Mouse (Mus musculus): ENCODE results near the gene Ttc7.

The Ttc7 gene

GRCm38 (mm10) chr17:87282706-87283053 lies at the start of gene Ttc7:
Gene Ttc7, plus strand, starts transcription at chr17:87282886.
- peak; percentile 97 for DNase-seq (ENCODE audit: extremely low spot score)

DNA sequence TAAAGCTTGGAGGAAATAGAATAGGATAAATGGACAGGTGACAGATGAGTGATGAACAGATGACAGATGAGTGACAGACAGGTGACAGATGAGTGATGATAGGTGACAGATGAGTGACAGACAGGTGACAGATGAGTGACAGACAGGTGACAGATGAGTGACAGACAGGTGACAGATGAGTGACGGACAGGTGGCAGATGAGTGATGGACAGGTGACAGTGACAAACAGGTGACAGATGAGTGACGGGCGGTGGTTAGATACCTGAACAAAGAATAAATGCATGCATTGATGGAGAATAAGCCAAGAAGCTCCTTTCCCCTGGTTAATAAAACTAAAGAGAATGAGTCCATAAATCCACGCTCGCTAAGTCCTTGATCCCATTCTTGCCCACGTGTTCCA lies 47.7 kb upstream of the Ttc7 start:
- DNase-seq (ENCODE audit: extremely low spot score) = no peak

DNA sequence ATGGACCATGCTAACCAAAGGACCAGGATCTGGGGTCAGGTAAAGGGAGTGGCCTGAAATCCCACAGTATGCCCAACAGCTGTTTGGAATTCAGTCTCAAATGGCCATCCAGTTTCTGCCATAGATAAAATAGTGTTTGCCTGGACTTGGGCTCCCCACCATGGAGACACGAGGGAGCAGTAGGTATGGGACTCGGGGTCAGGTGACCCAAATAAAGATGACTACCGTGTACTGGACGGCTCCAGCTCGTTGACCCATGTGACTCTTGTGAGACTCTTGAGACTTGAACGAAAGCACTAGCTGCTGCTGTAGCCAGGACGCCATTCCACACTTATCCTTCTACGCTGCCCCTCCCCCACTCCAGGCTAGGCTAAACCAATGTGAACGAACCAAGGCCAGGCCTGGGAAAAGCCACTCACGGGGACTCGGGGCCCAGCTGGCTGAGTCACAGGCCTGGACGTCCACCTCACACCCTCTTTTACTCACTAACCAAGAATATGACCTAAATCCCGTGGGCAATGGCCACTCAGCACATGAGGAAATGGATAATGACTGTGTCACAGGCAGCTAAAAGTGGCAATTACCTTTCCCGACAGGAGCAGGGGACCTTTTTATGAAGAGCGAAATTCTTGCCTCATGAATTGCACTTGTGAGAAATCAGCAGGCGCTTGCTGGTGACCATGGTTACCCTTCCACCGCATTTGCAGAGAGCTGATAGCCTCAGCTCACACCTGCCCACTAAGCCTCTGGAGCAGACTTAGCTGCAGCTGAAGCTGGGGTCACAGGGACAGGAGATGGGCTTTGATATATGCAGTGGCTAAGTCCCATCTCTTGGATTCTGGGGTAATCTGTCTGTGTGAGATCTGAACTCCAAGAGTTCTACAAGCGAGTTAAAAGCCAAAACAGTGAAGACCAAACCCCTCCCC lies 45.7 kb upstream of the Ttc7 start:
- no peak for DNase-seq (ENCODE audit: extremely low spot score)

DNA sequence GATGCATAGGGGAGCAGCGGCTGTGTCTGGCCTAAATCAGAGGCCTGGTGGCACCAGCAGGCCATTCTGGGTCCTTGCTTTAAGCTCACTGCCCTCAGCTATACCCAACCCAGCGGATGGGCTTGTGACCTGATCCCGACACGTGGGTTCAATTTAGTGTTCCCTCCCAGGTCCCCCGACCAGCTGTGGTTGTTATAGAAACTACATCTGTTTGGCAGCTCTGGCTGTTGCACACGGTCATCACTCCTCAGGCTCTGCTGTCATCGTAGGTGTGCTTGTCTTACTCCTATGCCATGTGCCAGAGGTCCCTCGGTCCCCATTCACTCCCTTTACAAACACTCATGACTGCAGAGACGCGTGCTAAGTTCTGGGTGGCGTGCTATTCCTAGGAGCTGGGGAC lies 44.9 kb upstream of the Ttc7 start:
- no peak for DNase-seq (ENCODE audit: extremely low spot score)

DNA sequence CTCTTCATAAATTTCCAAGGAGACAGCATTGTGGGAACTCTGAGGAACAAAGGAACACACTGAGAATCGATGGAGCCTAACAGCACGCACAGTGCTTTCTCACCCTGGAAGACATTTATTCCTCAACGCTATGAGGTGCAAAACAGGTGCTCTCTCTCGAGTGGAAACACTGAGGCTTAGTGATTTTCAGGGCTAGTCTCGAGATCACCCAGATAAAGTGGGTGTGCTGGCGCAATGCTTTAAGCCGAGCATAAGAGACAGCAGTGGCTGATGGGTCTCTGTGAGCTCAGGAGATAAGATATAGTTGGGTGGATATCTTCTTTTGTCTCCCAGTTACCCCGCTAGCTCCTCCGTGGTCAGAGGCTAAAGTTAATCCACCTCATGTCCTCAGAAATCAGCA lies 36.6 kb upstream of the Ttc7 start:
- DNase-seq (ENCODE audit: extremely low spot score) = no peak

DNA sequence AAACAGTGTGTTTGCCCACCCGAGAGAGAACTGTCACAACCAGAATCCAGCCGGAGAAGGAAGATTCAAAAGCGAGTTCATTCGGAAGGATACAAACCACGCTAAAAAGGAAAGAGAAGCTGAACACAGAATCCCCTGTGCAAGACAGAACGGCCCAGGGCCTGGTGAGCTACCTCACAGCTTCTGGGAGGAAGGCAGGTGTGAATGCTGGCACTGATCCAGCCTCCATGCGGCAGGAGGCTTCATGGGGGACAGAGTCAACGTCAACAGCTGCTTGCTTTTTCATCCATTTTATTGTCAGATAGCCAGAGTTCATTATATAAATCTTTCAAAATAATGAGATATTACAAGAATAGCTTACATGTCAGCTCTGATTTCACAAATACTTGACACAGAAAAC lies 28.3 kb upstream of the Ttc7 start:
- no peak for DNase-seq (ENCODE audit: extremely low spot score)

GRCm38 (mm10) chr17:87255672-87256071 lies 27.0 kb upstream of the Ttc7 start:
- DNase-seq (ENCODE audit: extremely low spot score) = no peak

GRCm38 (mm10) chr17:87263401-87263800 lies 19.3 kb upstream of the Ttc7 start:
- DNase-seq (ENCODE audit: extremely low spot score) = no peak

DNA sequence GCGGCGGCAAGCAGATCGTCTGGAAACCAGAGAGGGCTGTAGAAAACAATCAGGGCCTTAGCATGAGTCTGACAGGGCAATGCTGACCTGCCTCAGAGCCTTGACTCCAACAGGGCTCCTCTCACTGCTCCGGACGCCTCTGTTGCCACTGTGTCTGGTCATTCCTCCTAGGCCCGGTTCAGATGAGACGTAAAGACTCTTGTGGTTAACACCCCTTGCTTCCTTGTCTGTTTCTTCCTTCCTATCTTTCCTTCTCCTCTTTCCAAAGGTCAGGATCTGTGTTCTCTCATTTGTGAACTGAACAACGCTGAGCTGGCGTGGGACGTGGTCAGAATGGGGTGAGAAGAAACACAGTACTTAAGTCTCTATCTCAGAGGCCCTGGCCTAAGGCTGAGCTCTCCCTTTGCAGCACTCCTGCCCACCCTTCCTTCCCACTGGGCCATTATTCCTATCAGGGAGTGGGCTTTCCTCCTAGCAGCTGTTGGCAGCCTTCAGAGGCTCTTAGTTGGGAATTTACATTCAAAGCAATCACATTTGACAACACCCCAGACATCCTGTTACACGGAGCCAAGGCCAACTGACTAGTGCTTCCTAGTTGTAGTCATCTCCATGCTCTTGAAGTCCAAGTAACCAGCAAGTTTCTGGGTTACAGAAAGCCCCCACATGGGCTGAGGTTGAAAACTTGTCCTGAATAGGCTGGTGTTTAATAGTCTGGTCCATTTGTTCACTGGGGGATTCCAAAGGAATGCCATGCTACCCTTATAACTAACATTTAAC lies 18.4 kb upstream of the Ttc7 start:
- DNase-seq (ENCODE audit: extremely low spot score) = no peak

DNA sequence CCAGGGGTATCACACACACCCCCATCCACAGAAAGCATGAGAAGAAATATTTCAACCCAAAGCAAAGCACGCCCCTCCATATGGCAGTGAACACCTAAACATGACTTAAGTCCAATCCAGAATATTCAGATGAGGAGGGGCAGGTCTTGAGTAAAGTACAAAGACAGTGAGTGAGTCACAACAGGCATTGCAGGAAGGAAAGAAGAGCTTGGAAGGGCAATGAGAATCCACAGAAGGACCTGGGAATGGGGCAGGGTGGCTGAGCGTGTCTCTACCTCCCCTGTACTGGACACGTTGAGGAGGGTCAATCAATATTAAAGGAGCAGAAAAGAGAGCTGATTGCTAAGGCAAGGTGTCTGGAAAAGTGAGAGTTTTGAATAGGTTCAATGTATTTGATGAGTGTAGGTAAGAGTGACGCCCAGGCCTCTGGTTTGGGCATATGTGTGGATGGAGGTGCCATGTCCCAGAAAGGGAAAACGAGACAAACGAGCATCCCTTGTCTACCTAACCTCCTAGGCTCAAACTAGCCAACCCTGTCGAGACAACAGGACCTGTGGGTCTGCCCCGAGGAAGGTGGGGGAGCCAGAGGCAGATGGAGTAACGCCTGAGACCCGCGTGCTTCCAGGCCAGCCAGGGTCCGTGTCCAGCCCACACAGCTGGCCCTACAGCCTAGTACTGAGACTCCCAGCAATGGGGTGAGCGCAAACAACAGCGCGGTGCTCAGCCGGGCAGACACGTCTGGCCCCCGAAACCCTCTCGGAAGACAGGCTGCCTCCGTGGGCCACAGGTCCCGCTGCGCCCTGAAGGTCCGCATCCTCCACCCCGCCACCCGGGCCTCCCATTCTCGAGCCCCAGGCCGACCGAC lies 17.5 kb upstream of the Ttc7 start:
- no peak for DNase-seq (ENCODE audit: extremely low spot score)

- peak; percentile 99 for DNase-seq (ENCODE audit: extremely low spot score)
Observed at GRCm38 (mm10) chr17:87265792-87266186, 16.9 kb upstream of the Ttc7 start, which contains the start of gene Mcfd2. Gene Mcfd2, minus strand, starts transcription at chr17:87265935.

DNA sequence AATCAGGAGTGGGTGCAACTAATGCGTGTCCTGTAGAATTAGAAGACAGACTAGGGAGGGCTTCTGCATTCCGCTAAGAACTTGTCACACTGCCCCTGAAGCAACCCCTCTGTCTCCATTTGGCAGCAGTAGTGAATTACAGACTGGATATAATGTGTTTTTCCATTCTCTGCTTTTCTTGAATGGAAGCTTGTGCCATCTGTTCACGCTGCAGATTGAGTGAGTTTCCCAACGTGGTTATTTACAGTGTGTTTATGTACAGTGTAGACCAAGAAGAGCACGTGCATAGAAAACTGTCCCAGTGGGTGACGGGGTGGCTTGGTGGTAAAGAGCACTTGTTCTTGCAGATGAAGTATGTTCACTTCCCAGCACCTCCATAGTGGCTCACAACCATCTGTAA lies 13.2 kb upstream of the Ttc7 start:
- no peak for DNase-seq (ENCODE audit: extremely low spot score)

GRCm38 (mm10) chr17:87275363-87276341 lies 7.0 kb upstream of the Ttc7 start:
- no peak for DNase-seq (ENCODE audit: extremely low spot score)

DNA sequence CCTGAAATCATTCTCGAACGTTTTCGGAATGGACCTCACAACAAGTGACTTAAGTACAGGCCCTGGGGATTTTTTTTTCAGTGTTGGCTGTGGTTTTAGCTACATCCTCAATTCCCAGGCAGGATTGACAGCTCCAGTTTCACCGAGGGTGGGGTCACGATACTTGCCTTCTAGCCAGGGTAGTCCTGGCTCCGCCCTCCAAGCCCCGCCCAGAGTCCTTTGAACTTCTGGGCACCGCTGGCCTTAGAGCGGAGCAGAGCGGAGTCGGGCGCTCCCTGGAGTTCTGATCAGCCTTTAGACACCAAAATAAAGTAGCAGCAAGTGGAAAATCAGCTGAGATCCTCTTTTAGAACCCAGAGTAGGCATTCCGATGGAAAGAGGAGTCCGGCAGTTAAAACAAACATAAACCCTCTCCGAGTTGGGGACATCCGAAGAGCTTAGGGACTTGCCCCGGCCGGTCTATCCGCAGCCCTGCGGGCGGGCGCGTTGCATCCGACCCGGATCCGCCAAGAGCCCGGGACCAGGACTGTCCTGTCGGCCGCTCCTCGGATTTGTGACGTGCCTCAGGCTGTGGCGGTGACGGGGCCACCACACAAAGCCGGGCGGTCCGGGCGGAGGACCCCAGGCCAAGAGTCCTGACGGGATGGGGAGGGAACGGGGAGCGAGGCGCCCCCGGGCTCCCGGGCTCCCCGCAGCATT lies 530 bp upstream of the Ttc7 start:
- DNase-seq (ENCODE audit: extremely low spot score) = peak; percentile 90

- peak; percentile 77 for DNase-seq (ENCODE audit: extremely low spot score)
Observed at GRCm38 (mm10) chr17:87283055-87283754, 519 bp downstream of the Ttc7 start.

DNA sequence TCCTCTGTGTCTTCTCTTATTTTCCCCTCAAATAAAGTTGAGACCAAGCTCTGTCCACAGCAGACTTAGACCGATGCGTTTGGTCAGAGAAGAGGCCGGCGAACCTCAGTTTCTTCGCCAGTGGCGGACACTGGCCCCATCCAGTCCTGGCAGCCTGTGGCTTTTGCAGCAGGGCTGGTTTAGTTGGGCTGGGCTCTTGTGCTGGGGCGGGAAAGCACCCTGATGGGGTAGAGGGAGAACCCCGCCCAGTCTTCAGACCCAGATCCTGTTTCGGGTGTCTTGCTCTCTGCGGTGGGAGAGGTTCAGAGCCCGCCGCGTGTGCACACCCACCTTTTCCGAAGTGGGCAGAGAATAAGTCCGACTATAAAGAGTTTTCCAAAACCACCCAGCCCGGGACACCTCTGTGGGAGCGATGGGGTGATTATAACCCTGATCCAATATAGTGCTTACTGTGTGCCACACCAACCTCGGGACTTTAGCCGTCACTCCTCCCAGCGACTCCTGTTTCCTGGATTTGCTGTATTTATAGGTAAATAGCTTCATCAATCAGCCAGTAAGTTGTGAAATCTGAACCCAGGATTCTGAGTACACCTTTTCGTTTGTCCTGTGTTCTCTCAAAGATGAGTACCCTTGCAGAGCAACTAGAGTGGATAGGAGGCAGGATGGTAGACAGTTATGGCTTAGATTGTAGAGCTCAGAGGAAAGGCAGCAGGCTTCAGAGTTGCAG lies 1.2 kb downstream of the Ttc7 start:
- DNase-seq (ENCODE audit: extremely low spot score) = no peak

GRCm38 (mm10) chr17:87284482-87285040 lies 1.9 kb downstream of the Ttc7 start:
- DNase-seq (ENCODE audit: extremely low spot score) = no peak

GRCm38 (mm10) chr17:87285731-87286465 lies 3.2 kb downstream of the Ttc7 start:
- DNase-seq (ENCODE audit: extremely low spot score) = no peak

All from embryo, embryonic 9.5 days (tissue).